Mouse (Mus musculus) liver, embryonic 14.5 days (tissue): ENCODE measurements around the gene Parp16.

ENCODE experiments used
- CTCF ChIP-seq: IDR thresholded peaks from 2 replicates; pipeline ENCODE4 v1.5.1; 2016; ENCODE audit warnings: antibody characterized with exemption, low read depth, control low read depth
- EP300 ChIP-seq: IDR thresholded peaks from 2 replicates; pipeline ENCODE4 v1.6.1; 2016; ENCODE audit warnings: antibody characterized with exemption, low read depth

DNA sequence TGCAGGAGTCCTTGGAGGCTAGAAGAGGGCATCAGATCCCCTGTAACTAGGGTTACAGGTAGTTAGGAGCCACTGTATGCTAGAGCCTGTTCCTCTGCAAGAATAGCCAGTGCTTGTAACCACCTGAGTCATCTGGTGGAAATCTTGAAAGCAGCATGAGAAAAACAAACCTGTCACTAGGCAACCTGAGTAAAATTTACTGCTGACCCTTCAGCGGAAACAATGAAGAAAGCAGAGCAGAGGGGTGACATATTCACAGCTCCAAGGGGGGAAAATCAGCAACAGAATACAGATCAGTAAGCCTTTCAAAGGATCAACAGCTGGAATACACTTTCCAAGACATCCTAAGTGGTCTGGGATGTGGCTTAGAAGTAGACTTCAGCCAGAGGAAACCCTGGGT is 16.4 kb downstream of the Parp16 start:
- TF ChIP-seq CTCF (no peak), EP300 (no peak)
